Mouse (Mus musculus) C2C12 (cell line): Measurements from ENCODE around the gene Tcf19.

Experiments used
- CEBPB ChIP-seq: IDR thresholded peaks from one replicate; pipeline ENCODE4 v1.6.1; 2011; ENCODE audit warnings: low read depth, mild to moderate bottlenecking, control low read depth, moderate library complexity
- CTCF ChIP-seq: IDR thresholded peaks from one replicate; pipeline ENCODE4 v1.5.1; 2011; ENCODE audit not compliant: control insufficient read depth, insufficient read depth, insufficient read length
- FOSL1 ChIP-seq: IDR thresholded peaks from one replicate; pipeline ENCODE4 v1.8.0; 2011; ENCODE audit warnings: mild to moderate bottlenecking, low read length; ENCODE audit not compliant: poor library complexity, insufficient read depth, severe bottlenecking
- MAX ChIP-seq: IDR thresholded peaks from one replicate; pipeline ENCODE4 v1.6.1; 2011; ENCODE audit warnings: mild to moderate bottlenecking, control low read depth
- MYOD1 ChIP-seq: IDR thresholded peaks from one replicate; pipeline ENCODE4 v1.6.1; 2011; ENCODE audit warnings: low read depth; ENCODE audit not compliant: control insufficient read depth, insufficient read length
- MYOG ChIP-seq: IDR thresholded peaks from one replicate; pipeline ENCODE4 v1.6.1; 2011; ENCODE audit not compliant: control insufficient read depth, insufficient read length; ENCODE audit errors: extremely low read depth
- USF1 ChIP-seq: IDR thresholded peaks from one replicate; pipeline ENCODE4 v1.6.1; 2011; ENCODE audit warnings: low read depth, mild to moderate bottlenecking, control low read depth, moderate library complexity

GRCm38 (mm10) chr17:35542761-35543411 is 26.3 kb upstream of the Tcf19 start:
- no peak for TF ChIP-seq CTCF
- no peak for TF ChIP-seq MYOD1
- no peak for TF ChIP-seq MAX
- TF ChIP-seq USF1: no peak
- no peak for TF ChIP-seq MYOG
- TF ChIP-seq FOSL1: no peak
- no peak for TF ChIP-seq CEBPB
